Mouse (Mus musculus) hindbrain, embryonic 15.5 days (tissue): ENCODE measurements around the gene Ppp5c. TPM values are rescaled to one million over a fixed set of nuclear protein-coding genes. Genes with fewer than 3 reads are reported as not detected.

ENCODE experiments used
- ATAC-seq: fragments of 200-750 bp; cut with Nextera tagmentation; 2 replicates; pipeline ENCODE4 v1.8.0; 2017; ENCODE audit warnings: low read depth, moderate number of reproducible peaks, moderate TSS enrichment; ENCODE audit not compliant: low FRiP score
- H3K27ac ChIP-seq: fragments of 300-500 bp; sonication (generic); replicated peaks from 2 replicates; pipeline ENCODE4 v1.5.1; 2015; ENCODE audit warnings: mild to moderate bottlenecking, inconsistent platforms
- H3K27me3 ChIP-seq: fragments of 300-500 bp; sonication (generic); 2 replicates; pipeline ENCODE4 v1.6.1; 2015; ENCODE audit warnings: control low read depth, inconsistent platforms
- H3K36me3 ChIP-seq: fragments of 300-500 bp; sonication (generic); 2 replicates; pipeline ENCODE4 v1.6.1; 2015; ENCODE audit warnings: control low read depth, inconsistent platforms
- H3K4me1 ChIP-seq: fragments of 300-500 bp; sonication (generic); replicated peaks from 2 replicates; pipeline ENCODE4 v1.6.1; 2015; ENCODE audit warnings: control low read depth, inconsistent platforms
- H3K4me2 ChIP-seq: fragments of 300-500 bp; sonication (generic); 2 replicates; pipeline ENCODE4 v1.6.1; 2015; ENCODE audit warnings: moderate library complexity, mild to moderate bottlenecking, inconsistent platforms
- H3K4me3 ChIP-seq: fragments of 300-500 bp; sonication (generic); 2 replicates; pipeline ENCODE4 v1.5.1; 2015; ENCODE audit warnings: mild to moderate bottlenecking, inconsistent platforms
- H3K9ac ChIP-seq: fragments of 300-500 bp; sonication (generic); 2 replicates; pipeline ENCODE4 v1.6.1; 2015; ENCODE audit warnings: inconsistent platforms
- H3K9me3 ChIP-seq: fragments of 300-500 bp; sonication (generic); 2 replicates; pipeline ENCODE4 v1.6.1; 2016; ENCODE audit warnings: control low read depth, inconsistent platforms
- WGBS: fragments of 180-500 bp; shearing (Covaris S2); methylation state at CpG from one replicate; pipeline ENCODE4 v1.1.7; 2015; 5-methylcytosine and 5-hydroxymethylcytosine counted together
- polyA plus RNA-seq: library from polyadenylated mRNA; unstranded; fragments of >200 nt; fragmentation: Nextera tagmentation; extraction: Ambion mirVana; gene quantifications from 2 replicates; pipeline ENCODE4 v1.2.1, GENCODE M21; 2015

Gene Ppp5c
- polyA plus RNA-seq, 1 experiment from 2014 or later, result 136 TPM

GRCm38 (mm10) chr7:17060031-17060781, 32.5 kb upstream of the Ppp5c start:
- Histone ChIP-seq H3K9ac (no peak overlapping the region), H3K27ac (peak overlapping the region; percentile 46), H3K36me3 (no peaks in the 10 kb centered on the region), H3K4me3 (peak overlapping the region; percentile 47; the same call in 1 of the 2 replicates), H3K4me2 (peak overlapping the region; percentile 80), H3K27me3 (0 out of 2 replicates have a peak, but pooled peaks cover 7% of the 10 kb centered on the region), H3K4me1 (peaks cover 55% of the 10 kb centered on the region), H3K9me3 (no peaks in the 10 kb centered on the region)
- no peak for ATAC-seq
- WGBS, result 33% methylated on average over 9 of the region's 9 CpGs

- Histone ChIP-seq H3K27me3 (0 out of 2 replicates have a peak, but pooled peaks cover 7% of the 10 kb centered on the region), H3K9me3 (no peaks in the 10 kb centered on the region), H3K27ac (peak overlapping the region; percentile 46), H3K4me1 (peaks cover 55% of the 10 kb centered on the region), H3K4me3 (no peak overlapping the region), H3K9ac (no peak overlapping the region), H3K4me2 (0 out of 2 replicates have a peak overlapping the region, but pooled peaks have one; percentile 80), H3K36me3 (no peaks in the 10 kb centered on the region)
- no peak for ATAC-seq
- 80% methylated on average over 3 of the region's 3 CpGs for WGBS
Measured at GRCm38 (mm10) chr7:17059463-17059844, 31.7 kb upstream of the Ppp5c start.

GRCm38 (mm10) chr7:17058816-17059462, 31.2 kb upstream of the Ppp5c start:
- H3K27ac ChIP-seq, result peak overlapping the region; percentile 74
- 0 out of 2 replicates have a peak, but pooled peaks cover 7% of the 10 kb centered on the region for H3K27me3 ChIP-seq
- H3K9me3 ChIP-seq, result no peaks in the 10 kb centered on the region
- H3K36me3 ChIP-seq, result no peaks in the 10 kb centered on the region
- H3K4me1 ChIP-seq, result peaks cover 55% of the 10 kb centered on the region
- ATAC-seq, result no peak
- WGBS, result 39% methylated on average over 8 of the region's 8 CpGs
- 0 out of 2 replicates have a peak overlapping the region, but pooled peaks have one; percentile 80 for H3K4me2 ChIP-seq
- H3K9ac ChIP-seq, result no peak overlapping the region
- H3K4me3 ChIP-seq, result no peak overlapping the region

GRCm38 (mm10) chr7:17058071-17058689, 30.5 kb upstream of the Ppp5c start:
- no peaks in the 10 kb centered on the region for H3K9me3 ChIP-seq
- H3K4me1 ChIP-seq, result peaks cover 55% of the 10 kb centered on the region
- H3K27ac ChIP-seq, result peak overlapping the region; percentile 74
- 0 out of 2 replicates have a peak overlapping the region, but pooled peaks have one; percentile 5 for H3K4me2 ChIP-seq
- WGBS, result 5% methylated on average over 16 of the region's 16 CpGs
- no peak overlapping the region for H3K9ac ChIP-seq
- H3K4me3 ChIP-seq, result no peak overlapping the region
- peak; percentile 20 for ATAC-seq
- 0 out of 2 replicates have a peak, but pooled peaks cover 2% of the 10 kb centered on the region for H3K27me3 ChIP-seq
- no peaks in the 10 kb centered on the region for H3K36me3 ChIP-seq

- peak overlapping the region; percentile 76 for H3K27ac ChIP-seq
- peak overlapping the region; percentile 44 for H3K4me3 ChIP-seq
- peaks cover 45% of the 10 kb centered on the region for H3K4me1 ChIP-seq
- H3K9ac ChIP-seq, result peak overlapping the region; percentile 53
- peak; percentile 17 for ATAC-seq
- WGBS, result 33% methylated on average over 14 of the region's 14 CpGs
- H3K36me3 ChIP-seq, result no peaks in the 10 kb centered on the region
- no peaks in the 10 kb centered on the region for H3K27me3 ChIP-seq
- H3K9me3 ChIP-seq, result no peaks in the 10 kb centered on the region
- peak overlapping the region; percentile 74 for H3K4me2 ChIP-seq
Measured at GRCm38 (mm10) chr7:17056601-17057523, 29.1 kb upstream of the Ppp5c start.

GRCm38 (mm10) chr7:17056081-17056581, 28.4 kb upstream of the Ppp5c start:
- no peaks in the 10 kb centered on the region for H3K9me3 ChIP-seq
- peak overlapping the region; percentile 53 for H3K9ac ChIP-seq
- H3K4me1 ChIP-seq, result peaks cover 38% of the 10 kb centered on the region
- peak; percentile 89 for ATAC-seq
- H3K4me2 ChIP-seq, result peak overlapping the region; percentile 74
- peak overlapping the region; percentile 76 for H3K27ac ChIP-seq
- H3K27me3 ChIP-seq, result no peaks in the 10 kb centered on the region
- WGBS, result under 1% methylated on average over 41 of the region's 42 CpGs
- peak overlapping the region; percentile 44 for H3K4me3 ChIP-seq
- H3K36me3 ChIP-seq, result no peaks in the 10 kb centered on the region

GRCm38 (mm10) chr7:17055287-17055946, 27.7 kb upstream of the Ppp5c start:
- Histone ChIP-seq H3K36me3 (no peaks in the 10 kb centered on the region), H3K4me2 (peak overlapping the region; percentile 74), H3K9me3 (no peaks in the 10 kb centered on the region), H3K4me3 (peak overlapping the region; percentile 44), H3K27me3 (no peaks in the 10 kb centered on the region), H3K9ac (no peak overlapping the region), H3K4me1 (peaks cover 31% of the 10 kb centered on the region), H3K27ac (0 out of 2 replicates have a peak overlapping the region, but pooled peaks have one; percentile 76)
- no peak for ATAC-seq
- WGBS, result 87% methylated on average over 4 of the region's 4 CpGs

GRCm38 (mm10) chr7:17054325-17054989, 26.7 kb upstream of the Ppp5c start:
- WGBS, result 90% methylated on average over 15 of the region's 16 CpGs
- H3K27ac ChIP-seq, result no peak overlapping the region
- ATAC-seq, result no peak
- no peak overlapping the region for H3K9ac ChIP-seq
- H3K9me3 ChIP-seq, result no peaks in the 10 kb centered on the region
- H3K4me2 ChIP-seq, result no peak overlapping the region
- H3K4me3 ChIP-seq, result no peak overlapping the region
- no peaks in the 10 kb centered on the region for H3K27me3 ChIP-seq
- no peaks in the 10 kb centered on the region for H3K36me3 ChIP-seq
- peaks cover 23% of the 10 kb centered on the region for H3K4me1 ChIP-seq

GRCm38 (mm10) chr7:17050933-17051594, 23.3 kb upstream of the Ppp5c start:
- Histone ChIP-seq H3K27me3 (no peaks in the 10 kb centered on the region), H3K9me3 (no peaks in the 10 kb centered on the region), H3K4me2 (no peak overlapping the region), H3K27ac (no peak overlapping the region), H3K4me1 (peaks cover 5% of the 10 kb centered on the region), H3K36me3 (no peaks in the 10 kb centered on the region), H3K9ac (no peak overlapping the region), H3K4me3 (no peak overlapping the region)
- ATAC-seq, result no peak
- 14% methylated on average over 15 of the region's 17 CpGs for WGBS

GRCm38 (mm10) chr7:17050491-17050890, 22.8 kb upstream of the Ppp5c start:
- Histone ChIP-seq H3K36me3 (no peaks in the 10 kb centered on the region), H3K4me2 (no peak overlapping the region), H3K9me3 (no peaks in the 10 kb centered on the region), H3K4me3 (no peak overlapping the region), H3K4me1 (no peaks in the 10 kb centered on the region; the same call in 1 of the 2 replicates), H3K9ac (no peak overlapping the region), H3K27me3 (no peaks in the 10 kb centered on the region), H3K27ac (no peak overlapping the region)
- ATAC-seq, result no peak
- WGBS, result 64% methylated on average over 11 of the region's 11 CpGs
